Mouse (Mus musculus) liver, embryonic 16.5 days (tissue): ENCODE measurements at regions not wholly inside any gene's neighbourhood (a gene's known extent, or its start where the extent isn't known, plus 50 kb on each side); places are given as distances from the start of the nearest gene placed in this dataset.

Experiments
- ATAC-seq: fragments of 200-750 bp; cut with Nextera tagmentation; 2 replicates; pipeline ENCODE4 v1.8.0; 2017; ENCODE audit warnings: low read depth, mild to moderate bottlenecking, moderate number of reproducible peaks, moderate library complexity
- H3K27ac ChIP-seq: fragments of 300-500 bp; sonication (generic); 2 replicates; pipeline ENCODE4 v1.5.1; 2014; ENCODE audit warnings: mild to moderate bottlenecking, low read length
- H3K27me3 ChIP-seq: fragments of 300-500 bp; sonication (generic); 2 replicates; pipeline ENCODE4 v1.6.1; 2014; ENCODE audit warnings: low read depth, low read length, mixed read lengths; ENCODE audit not compliant: control insufficient read depth, insufficient read depth
- H3K36me3 ChIP-seq: fragments of 300-500 bp; sonication (generic); 2 replicates; pipeline ENCODE4 v1.6.1; 2014; ENCODE audit warnings: mild to moderate bottlenecking; ENCODE audit not compliant: control insufficient read depth, insufficient read depth
- H3K4me1 ChIP-seq: fragments of 300-500 bp; sonication (generic); 2 replicates; pipeline ENCODE4 v1.6.1; 2014; ENCODE audit warnings: low read depth, low read length, mixed read lengths; ENCODE audit not compliant: control insufficient read depth
- H3K4me2 ChIP-seq: fragments of 300-500 bp; sonication (generic); 2 replicates; pipeline ENCODE4 v1.6.1; 2014; ENCODE audit warnings: low read depth, low read length, mixed read lengths
- H3K4me3 ChIP-seq: fragments of 300-500 bp; sonication (generic); 2 replicates; pipeline ENCODE4 v1.5.1; 2014; ENCODE audit warnings: low read depth, mild to moderate bottlenecking, low read length
- H3K9ac ChIP-seq: fragments of 300-500 bp; sonication (generic); 2 replicates; pipeline ENCODE4 v1.6.1; 2014; ENCODE audit warnings: low read depth, low read length
- H3K9me3 ChIP-seq: fragments of 300-500 bp; sonication (generic); replicated peaks from 2 replicates; pipeline ENCODE4 v1.6.1; 2016; ENCODE audit warnings: low read length; ENCODE audit not compliant: control insufficient read depth
- WGBS: fragments of 180-500 bp; shearing (Covaris S2); extraction: QIAGEN DNeasy Blood & Tissue Kit; methylation state at CpG from one replicate; pipeline ENCODE4 v1.1.7; 2014; ENCODE audit not compliant: insufficient replicate concordance; 5-methylcytosine and 5-hydroxymethylcytosine counted together

DNA sequence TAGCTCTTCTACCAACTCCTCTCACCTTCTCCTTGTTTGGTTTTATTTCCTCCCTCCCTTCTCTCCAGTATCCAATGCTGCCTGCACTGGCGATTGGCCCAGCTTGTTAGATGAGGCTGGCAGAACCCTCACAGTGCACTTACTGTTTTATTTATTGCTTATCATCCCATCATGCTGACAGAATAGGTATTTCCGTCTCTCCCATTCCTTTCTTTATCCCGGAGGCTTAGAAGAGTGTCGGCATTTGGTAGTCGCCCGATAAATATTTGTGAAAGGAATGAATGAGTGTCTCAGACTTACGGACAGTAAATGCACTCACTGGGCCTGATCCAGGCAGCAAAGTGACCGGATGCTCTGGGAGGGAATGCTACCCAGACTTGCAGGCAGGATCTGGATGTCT lies 123.8 kb upstream of the Sh3bp4 start:
- Histone ChIP-seq H3K9me3 (no peaks in the 10 kb centered on the region), H3K4me1 (no peaks in the 10 kb centered on the region), H3K4me3 (no peak overlapping the region), H3K27ac (no peak overlapping the region), H3K9ac (no peak overlapping the region), H3K4me2 (no peak overlapping the region), H3K27me3 (no peaks in the 10 kb centered on the region), H3K36me3 (no peaks in the 10 kb centered on the region)
- ATAC-seq, result no peak
- 74% methylated on average over 8 of the region's 8 CpGs for WGBS

DNA sequence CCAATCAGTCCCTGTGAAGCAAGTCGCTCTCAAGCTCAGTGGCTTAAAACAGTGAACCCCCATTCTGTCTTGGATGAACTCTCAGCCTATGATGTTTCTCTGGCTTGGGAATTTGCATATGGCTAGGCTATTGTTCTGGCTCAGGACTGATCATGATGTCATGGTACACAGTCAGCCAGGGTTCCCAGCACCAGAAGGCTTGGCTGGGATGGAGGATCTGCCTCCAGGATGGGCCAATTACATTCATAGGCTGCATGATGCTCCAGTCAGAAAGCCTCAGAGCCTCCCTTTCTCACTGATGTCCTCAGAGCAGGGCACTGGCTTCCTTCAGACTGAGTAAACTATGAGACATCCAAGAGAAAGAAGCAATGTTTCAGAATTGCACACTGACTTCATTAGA lies 120.3 kb upstream of the Sh3bp4 start:
- no peak for ATAC-seq
- Histone ChIP-seq H3K36me3 (no peaks in the 10 kb centered on the region), H3K9me3 (no peaks in the 10 kb centered on the region), H3K4me1 (no peaks in the 10 kb centered on the region), H3K27ac (no peak overlapping the region), H3K9ac (no peak overlapping the region), H3K4me2 (no peak overlapping the region), H3K4me3 (no peak overlapping the region), H3K27me3 (no peaks in the 10 kb centered on the region)
- 58% methylated on average over 1 of the region's 1 CpGs for WGBS

DNA sequence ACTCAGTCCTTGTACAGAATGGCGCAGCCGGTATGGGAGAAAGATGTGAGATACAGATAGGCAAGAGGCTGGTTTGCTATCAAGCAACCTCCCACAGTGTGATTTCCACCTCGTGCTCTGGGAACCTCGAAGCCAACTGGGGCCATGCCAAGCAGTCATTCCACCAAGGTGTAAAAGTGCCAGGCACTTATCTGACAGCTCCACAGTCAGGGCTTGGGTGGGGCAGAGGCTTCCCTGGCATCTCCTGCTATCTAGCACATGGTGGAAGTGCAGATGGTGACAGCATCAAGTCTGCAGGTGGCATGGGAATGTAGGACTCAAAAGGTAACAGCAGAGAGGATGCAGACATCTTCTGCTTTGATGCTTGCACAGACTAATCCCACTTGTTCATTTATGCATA lies 116.7 kb upstream of the Sh3bp4 start:
- H3K4me1 ChIP-seq, result no peaks in the 10 kb centered on the region
- H3K9me3 ChIP-seq, result no peaks in the 10 kb centered on the region
- no peak for ATAC-seq
- no peaks in the 10 kb centered on the region for H3K36me3 ChIP-seq
- H3K9ac ChIP-seq, result no peak overlapping the region
- H3K27ac ChIP-seq, result no peak overlapping the region
- 53% methylated on average over 4 of the region's 4 CpGs for WGBS
- no peaks in the 10 kb centered on the region for H3K27me3 ChIP-seq
- H3K4me2 ChIP-seq, result no peak overlapping the region
- H3K4me3 ChIP-seq, result no peak overlapping the region

DNA sequence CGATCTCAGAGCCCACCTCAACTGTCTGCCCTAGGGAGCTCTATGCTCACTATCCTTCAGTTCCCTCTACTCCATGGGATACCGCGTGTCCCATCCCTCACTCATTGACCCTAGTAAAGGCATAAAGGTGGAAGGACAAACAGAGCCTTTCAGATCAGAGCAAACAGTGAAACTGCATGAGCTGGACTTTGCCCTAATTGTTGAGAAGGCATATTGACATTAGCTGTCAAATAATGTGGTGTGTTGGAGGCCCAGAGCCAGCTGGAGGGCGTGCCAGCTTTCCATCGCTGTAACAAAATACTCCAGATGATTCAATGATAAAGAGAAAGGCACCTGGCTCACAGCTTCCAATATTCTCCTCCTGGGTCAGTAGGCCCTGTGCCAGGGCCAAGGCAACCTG lies 115.4 kb upstream of the Sh3bp4 start:
- H3K9me3 ChIP-seq, result no peaks in the 10 kb centered on the region
- H3K4me1 ChIP-seq, result no peaks in the 10 kb centered on the region
- no peak overlapping the region for H3K9ac ChIP-seq
- 60% methylated on average over 5 of the region's 5 CpGs for WGBS
- H3K36me3 ChIP-seq, result no peaks in the 10 kb centered on the region
- H3K27ac ChIP-seq, result no peak overlapping the region
- H3K4me3 ChIP-seq, result no peak overlapping the region
- no peak overlapping the region for H3K4me2 ChIP-seq
- ATAC-seq, result peak; percentile 90
- no peaks in the 10 kb centered on the region for H3K27me3 ChIP-seq

DNA sequence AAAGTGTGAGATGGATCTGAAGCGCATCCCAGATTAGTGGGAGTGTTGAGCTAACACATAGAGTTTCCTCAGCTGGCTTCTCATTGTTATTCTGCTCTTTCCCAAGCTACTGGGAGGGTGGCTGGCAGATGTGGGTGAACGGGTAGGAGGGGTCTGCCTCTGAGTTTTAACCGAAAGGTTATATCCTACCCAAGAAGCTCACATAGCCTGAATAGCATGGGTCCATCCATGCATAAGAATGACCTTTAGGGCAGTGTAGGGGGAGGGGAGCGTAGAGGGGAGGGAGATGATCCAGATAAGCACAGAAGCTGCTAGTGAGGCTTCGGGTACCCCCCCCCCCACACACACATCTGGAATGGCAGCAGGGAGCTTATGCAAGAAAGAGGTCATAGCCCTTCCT lies 113.2 kb upstream of the Sh3bp4 start:
- Histone ChIP-seq H3K4me1 (no peaks in the 10 kb centered on the region), H3K9ac (no peak overlapping the region), H3K4me3 (no peak overlapping the region), H3K9me3 (no peaks in the 10 kb centered on the region), H3K36me3 (no peaks in the 10 kb centered on the region), H3K27ac (no peak overlapping the region), H3K27me3 (no peaks in the 10 kb centered on the region), H3K4me2 (no peak overlapping the region)
- 56% methylated on average over 5 of the region's 5 CpGs for WGBS
- no peak for ATAC-seq

DNA sequence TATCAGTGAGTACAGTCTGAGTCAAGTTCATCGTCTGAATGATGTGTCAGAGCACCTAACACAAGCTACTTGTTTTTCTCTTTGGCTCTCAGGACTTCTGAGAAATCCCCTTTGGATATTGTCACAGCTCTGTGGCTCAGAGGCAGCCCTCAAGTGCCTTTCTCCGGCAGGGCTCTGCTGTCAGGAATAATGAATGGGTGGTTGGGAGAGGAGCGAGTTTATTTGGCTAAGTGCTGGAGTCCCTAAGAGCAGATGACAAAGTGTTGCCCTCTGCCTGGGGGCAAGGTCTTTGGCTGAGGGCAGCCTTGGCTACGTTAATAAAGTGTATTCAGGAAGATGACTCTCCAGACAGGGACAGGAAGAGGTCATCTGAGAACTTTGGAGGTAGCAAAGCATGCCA lies 110.5 kb upstream of the Sh3bp4 start:
- Histone ChIP-seq H3K27me3 (no peaks in the 10 kb centered on the region), H3K9me3 (no peaks in the 10 kb centered on the region), H3K9ac (no peak overlapping the region), H3K4me3 (no peak overlapping the region), H3K36me3 (no peaks in the 10 kb centered on the region), H3K4me2 (no peak overlapping the region), H3K27ac (no peak overlapping the region), H3K4me1 (no peaks in the 10 kb centered on the region)
- ATAC-seq, result no peak
- WGBS, result 41% methylated on average over 4 of the region's 4 CpGs

DNA sequence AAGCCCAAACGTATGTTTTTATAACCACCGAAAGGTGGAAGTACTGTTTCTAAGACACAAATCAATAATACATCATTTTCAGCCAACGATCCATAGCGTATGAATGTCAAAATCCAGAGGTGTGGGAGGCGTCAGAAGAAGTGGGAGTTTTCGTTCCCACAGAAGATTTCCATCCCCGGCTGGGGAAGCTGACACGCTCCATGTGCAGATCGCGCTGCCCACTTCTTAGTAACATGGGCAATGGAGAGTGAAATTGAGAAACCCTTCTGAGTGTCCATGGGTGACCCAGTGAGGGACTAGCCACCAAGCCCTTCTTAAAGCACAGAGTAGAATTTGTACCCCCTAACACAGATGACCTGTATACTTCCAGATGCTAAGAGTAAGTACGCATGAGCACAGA lies 110.1 kb upstream of the Sh3bp4 start:
- WGBS, result 70% methylated on average over 11 of the region's 11 CpGs
- no peak overlapping the region for H3K27ac ChIP-seq
- no peaks in the 10 kb centered on the region for H3K4me1 ChIP-seq
- H3K4me2 ChIP-seq, result no peak overlapping the region
- no peaks in the 10 kb centered on the region for H3K36me3 ChIP-seq
- H3K4me3 ChIP-seq, result no peak overlapping the region
- H3K27me3 ChIP-seq, result no peaks in the 10 kb centered on the region
- no peak overlapping the region for H3K9ac ChIP-seq
- no peak for ATAC-seq
- no peaks in the 10 kb centered on the region for H3K9me3 ChIP-seq

DNA sequence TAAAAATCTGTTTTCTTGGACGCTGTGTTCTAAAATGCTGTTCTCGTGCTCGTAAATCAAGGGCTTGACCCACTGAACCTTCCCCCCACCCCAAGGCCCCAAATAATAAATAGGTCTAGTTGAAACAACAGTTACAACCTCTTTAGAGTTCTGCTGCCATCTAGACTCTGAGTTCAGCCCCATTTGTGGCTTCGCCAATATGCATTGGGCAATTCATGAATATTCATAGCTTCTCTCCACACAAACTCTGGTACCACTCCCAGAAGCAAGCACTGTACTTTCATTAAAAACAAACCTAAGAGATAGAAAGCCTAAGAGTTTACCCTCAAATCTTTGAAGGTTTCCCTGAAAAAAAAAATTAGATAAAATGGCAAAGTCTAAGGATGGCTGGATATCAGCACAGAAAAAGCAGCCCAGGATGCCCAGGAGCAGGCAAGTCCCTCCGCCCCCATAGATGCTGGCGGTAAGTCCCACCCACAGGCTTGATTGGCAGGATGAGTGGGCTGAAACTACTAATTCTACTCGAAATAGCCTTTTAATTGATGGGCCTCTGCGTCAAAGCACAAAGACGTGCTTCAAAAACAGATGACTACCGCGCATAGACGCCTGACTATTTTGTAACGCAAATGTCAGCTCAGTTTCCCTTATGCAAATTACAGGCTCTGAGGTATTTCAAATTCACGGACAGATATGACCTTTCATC lies 106.0 kb upstream of the Sh3bp4 start:
- Histone ChIP-seq H3K27me3 (no peaks in the 10 kb centered on the region), H3K27ac (no peak overlapping the region), H3K4me2 (no peak overlapping the region), H3K9ac (no peak overlapping the region), H3K9me3 (no peaks in the 10 kb centered on the region), H3K4me1 (no peaks in the 10 kb centered on the region), H3K36me3 (no peaks in the 10 kb centered on the region), H3K4me3 (no peak overlapping the region)
- 80% methylated on average over 14 of the region's 14 CpGs for WGBS
- ATAC-seq, result no peak

DNA sequence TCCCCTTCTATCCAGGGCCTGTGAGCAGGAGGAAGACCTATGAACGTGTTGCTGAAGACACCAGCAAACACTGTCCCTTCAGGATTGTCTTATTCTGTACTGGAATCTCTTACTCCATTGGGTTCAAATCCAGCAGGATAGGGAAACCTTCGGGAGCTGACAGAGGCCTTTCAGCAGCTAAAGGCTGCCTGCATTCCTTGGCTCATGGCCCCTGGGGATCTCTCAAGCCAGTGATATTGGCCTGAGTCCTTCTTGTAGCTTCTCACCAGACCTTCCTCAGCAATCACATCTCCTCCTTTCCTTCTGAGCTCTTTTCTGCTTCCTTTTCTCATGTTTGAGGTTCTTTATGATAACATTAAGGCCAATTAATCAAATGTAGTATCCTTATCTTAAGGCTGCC lies 103.8 kb upstream of the Sh3bp4 start:
- Histone ChIP-seq H3K27me3 (no peaks in the 10 kb centered on the region), H3K4me2 (no peak overlapping the region), H3K27ac (no peak overlapping the region), H3K9ac (no peak overlapping the region), H3K36me3 (no peaks in the 10 kb centered on the region), H3K9me3 (no peaks in the 10 kb centered on the region), H3K4me3 (no peak overlapping the region), H3K4me1 (no peaks in the 10 kb centered on the region)
- no peak for ATAC-seq
- 52% methylated on average over 2 of the region's 2 CpGs for WGBS
